Mouse (Mus musculus) cerebellum, postnatal 36 days (tissue): Measurements from ENCODE around the gene Bex6.
"Not testable (repeated sequence)": the region's sequence is repeated elsewhere in the genome, so short reads cannot be mapped to it uniquely, and the experiment has no call there.

Source experiments
- DNase-seq, 2 experiments: peaks; one replicate each; pipeline ENCODE4 v3.0.0; 2021 to 2022; ENCODE audit warnings: mixed read lengths in 2 of 2

The Bex6 gene

GRCm38 (mm10) chr16:32174340-32175005 is 5.2 kb upstream of the Bex6 start:
- no peak for DNase-seq

GRCm38 (mm10) chr16:32175029-32175428 is 4.6 kb upstream of the Bex6 start:
- DNase-seq = no peak

- DNase-seq = no peak
Measured at GRCm38 (mm10) chr16:32176896-32177686, 2.5 kb upstream of the Bex6 start.

GRCm38 (mm10) chr16:32186056-32186455 is 6.4 kb downstream of the Bex6 start:
- peak; percentile 70 for DNase-seq

- DNase-seq = no peak
Measured at GRCm38 (mm10) chr16:32189109-32189508, 9.5 kb downstream of the Bex6 start.

- DNase-seq = no peak
Measured at GRCm38 (mm10) chr16:32190011-32190441, 10.4 kb downstream of the Bex6 start.

GRCm38 (mm10) chr16:32200256-32201003 is 20.8 kb downstream of the Bex6 start:
- DNase-seq = peak in 1 of 2 experiments; percentile 11

- DNase-seq = no peak
Measured at GRCm38 (mm10) chr16:32201004-32201325, 21.3 kb downstream of the Bex6 start.

- peak; percentile 29 to 44 for DNase-seq
Measured at GRCm38 (mm10) chr16:32202681-32203080, 23.1 kb downstream of the Bex6 start.

- DNase-seq = no peak
Measured at GRCm38 (mm10) chr16:32204902-32205301, 25.3 kb downstream of the Bex6 start.

- DNase-seq = no peak
Measured at GRCm38 (mm10) chr16:32214156-32214555, 34.5 kb downstream of the Bex6 start.

- no peak for DNase-seq
Measured at GRCm38 (mm10) chr16:32214804-32215576, 35.4 kb downstream of the Bex6 start.

GRCm38 (mm10) chr16:32221803-32222202 is 42.2 kb downstream of the Bex6 start:
- no peak for DNase-seq

- no peak for DNase-seq
Measured at GRCm38 (mm10) chr16:32222399-32222798, 42.8 kb downstream of the Bex6 start.

- not testable (repeated sequence) for DNase-seq
Measured at GRCm38 (mm10) chr16:32232050-32232449, 52.4 kb downstream of the Bex6 start.
